Mouse (Mus musculus): Measurements from ENCODE around the gene Adam15. TPM values are rescaled to one million over a fixed set of nuclear protein-coding genes. Genes with fewer than 3 reads are reported as not detected.

Gene Adam15
- 95.1 and 111 TPM in 2 replicates for polyA plus RNA-seq (2012; rRNA removed)

- WGBS, result under 1% methylated on average over 59 of the region's 59 CpGs
- peak within 1 kb of the TSS; percentile 53 for H3K27ac ChIP-seq (ENCODE audit: insufficient read depth, low read depth, low read length)
Measured at GRCm38 (mm10) chr3:89349869-89350501, at the start of gene Adam15. Gene Adam15, minus strand, starts transcription at chr3:89349996.

DNA sequence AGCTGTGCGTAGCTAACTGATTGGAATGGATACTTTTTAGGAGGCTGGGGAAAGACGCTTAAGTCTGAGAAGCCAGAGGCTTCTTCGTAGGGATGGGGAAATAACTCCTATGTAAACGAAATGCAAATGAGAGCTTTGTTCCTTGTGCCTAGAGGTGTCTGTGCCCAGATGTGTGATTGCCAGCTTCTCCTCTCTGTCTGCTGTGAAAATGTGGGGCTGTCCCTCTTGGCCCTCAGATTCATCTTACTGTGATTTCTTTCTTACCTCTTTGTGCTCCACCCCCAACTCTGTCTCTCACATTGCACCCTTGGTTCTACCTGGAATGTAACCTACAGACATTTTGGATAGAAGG is 46.8 kb upstream of the Adam15 start:
- TF ChIP-seq CTCF (conservative IDR thresholded peaks at IDR 0.05; ENCODE audit: insufficient read depth, insufficient read length, low read depth, low read length), result no peak
- no peak for TF ChIP-seq POLR2A (IDR thresholded peaks at IDR 0.05; ENCODE audit: low read depth, low read length)
- DNase-seq, result no peak
- Histone ChIP-seq H3K4me1 (ENCODE audit: control insufficient read depth, insufficient read depth, low read length) (peaks cover 6% of the 10 kb centered on the region; the same call in 1 of the 2 replicates), H3K36me3 (ENCODE audit: control insufficient read depth, insufficient read depth, low read length) (no peaks in the 10 kb centered on the region), H3K4me3 (ENCODE audit: insufficient read depth, low read depth, low read length) (peak overlapping the region; percentile 65; the same call in 1 of the 2 replicates), H3K27ac (ENCODE audit: insufficient read depth, low read depth, low read length) (peak overlapping the region; percentile 28; the same call in 1 of the 2 replicates), H3K27me3 (replicated peaks; ENCODE audit: control insufficient read depth, insufficient read depth, low read length) (no peaks in the 10 kb centered on the region)
- WGBS, result 0% methylated on average over 4 of the region's 4 CpGs

More at GRCm38 (mm10) chr3:89349869-89350501, at the start of gene Adam15:
- peak; percentile 95 for DNase-seq
- Histone ChIP-seq H3K27me3 (replicated peaks; ENCODE audit: control insufficient read depth, insufficient read depth, low read length) (no peaks in the 10 kb centered on the region), H3K4me1 (ENCODE audit: control insufficient read depth, insufficient read depth, low read length) (peaks cover 4% of the 10 kb centered on the region; the same call in 1 of the 2 replicates), H3K4me3 (ENCODE audit: insufficient read depth, low read depth, low read length) (peak within 1 kb of the TSS; percentile 62), H3K36me3 (ENCODE audit: control insufficient read depth, insufficient read depth, low read length) (no peaks in the 10 kb centered on the region)
- TF ChIP-seq POLR2A (IDR thresholded peaks at IDR 0.05; ENCODE audit: low read depth, low read length), result no peak
- no peak for TF ChIP-seq CTCF (conservative IDR thresholded peaks at IDR 0.05; ENCODE audit: insufficient read depth, insufficient read length, low read depth, low read length)

DNA sequence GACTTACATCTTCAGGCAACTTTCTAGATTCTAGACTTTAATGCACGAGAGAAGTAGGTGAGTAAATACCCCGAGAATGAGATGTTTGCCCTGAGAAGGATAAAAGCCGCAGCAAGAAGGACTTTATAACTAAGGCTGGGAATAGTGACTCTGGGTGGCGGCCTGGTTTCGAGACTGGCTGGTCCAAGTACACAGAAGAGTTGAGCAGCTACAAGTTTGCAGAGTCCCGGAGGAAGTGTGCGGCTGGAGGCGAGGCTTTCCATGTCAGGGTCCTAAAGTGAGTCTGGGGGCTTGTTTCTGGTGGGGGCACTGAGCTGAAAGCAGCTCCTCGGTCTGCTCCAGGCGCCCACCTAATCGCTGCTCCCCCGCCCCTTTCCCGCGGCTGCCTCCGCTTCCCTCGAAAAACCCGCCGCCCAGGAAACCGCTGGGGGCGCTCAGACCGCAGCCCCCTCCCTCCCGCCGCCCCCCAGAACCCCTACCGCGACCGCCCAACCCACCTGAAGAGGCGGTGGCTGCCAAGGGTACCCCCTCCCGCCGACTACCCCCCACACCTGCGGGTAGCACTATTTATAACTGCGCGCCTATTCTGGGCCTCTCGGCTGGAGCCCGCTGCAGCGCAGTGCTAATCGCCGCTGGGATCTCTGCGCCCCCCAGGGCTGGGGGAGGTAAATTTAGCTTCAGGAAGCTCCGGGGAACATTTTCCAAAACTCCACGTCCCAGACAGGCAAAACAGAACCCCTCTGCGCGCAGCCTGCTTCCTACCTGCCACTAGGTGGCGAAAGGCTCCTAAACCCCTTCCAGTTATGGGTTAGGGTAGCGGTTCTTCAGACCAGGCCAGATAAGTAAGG is 46.2 kb upstream of the Adam15 start:
- TF ChIP-seq POLR2A (IDR thresholded peaks at IDR 0.05; ENCODE audit: low read depth, low read length), result no peak
- peak; percentile 90 for TF ChIP-seq CTCF (conservative IDR thresholded peaks at IDR 0.05; ENCODE audit: insufficient read depth, insufficient read length, low read depth, low read length)
- no peaks in the 10 kb centered on the region for H3K27me3 ChIP-seq (replicated peaks; ENCODE audit: control insufficient read depth, insufficient read depth, low read length)
- peak overlapping the region; percentile 65 for H3K4me3 ChIP-seq (ENCODE audit: insufficient read depth, low read depth, low read length)
- H3K4me1 ChIP-seq (ENCODE audit: control insufficient read depth, insufficient read depth, low read length), result peaks cover 10% of the 10 kb centered on the region; the same call in 1 of the 2 replicates
- no peaks in the 10 kb centered on the region for H3K36me3 ChIP-seq (ENCODE audit: control insufficient read depth, insufficient read depth, low read length)
- DNase-seq, result peak; percentile 82
- WGBS, result 1% methylated on average over 44 of the region's 44 CpGs
- peak overlapping the region; percentile 6 for H3K27ac ChIP-seq (ENCODE audit: insufficient read depth, low read depth, low read length)

GRCm38 (mm10) chr3:89395419-89395805 is 45.6 kb upstream of the Adam15 start:
- Histone ChIP-seq H3K27me3 (replicated peaks; ENCODE audit: control insufficient read depth, insufficient read depth, low read length) (no peaks in the 10 kb centered on the region), H3K4me1 (ENCODE audit: control insufficient read depth, insufficient read depth, low read length) (peaks cover 13% of the 10 kb centered on the region; the same call in 1 of the 2 replicates), H3K36me3 (ENCODE audit: control insufficient read depth, insufficient read depth, low read length) (no peaks in the 10 kb centered on the region), H3K4me3 (ENCODE audit: insufficient read depth, low read depth, low read length) (peak overlapping the region; percentile 65), H3K27ac (ENCODE audit: insufficient read depth, low read depth, low read length) (peak overlapping the region; percentile 93)
- peak; percentile 32 for DNase-seq
- TF ChIP-seq CTCF (conservative IDR thresholded peaks at IDR 0.05; ENCODE audit: insufficient read depth, insufficient read length, low read depth, low read length) (no peak), POLR2A (IDR thresholded peaks at IDR 0.05; ENCODE audit: low read depth, low read length) (no peak)
- 7% methylated on average over 10 of the region's 10 CpGs for WGBS

GRCm38 (mm10) chr3:89394894-89395256 is 45.1 kb upstream of the Adam15 start:
- Histone ChIP-seq H3K27me3 (replicated peaks; ENCODE audit: control insufficient read depth, insufficient read depth, low read length) (no peaks in the 10 kb centered on the region), H3K4me1 (ENCODE audit: control insufficient read depth, insufficient read depth, low read length) (peaks cover 19% of the 10 kb centered on the region), H3K36me3 (ENCODE audit: control insufficient read depth, insufficient read depth, low read length) (no peaks in the 10 kb centered on the region), H3K27ac (ENCODE audit: insufficient read depth, low read depth, low read length) (peak overlapping the region; percentile 93), H3K4me3 (ENCODE audit: insufficient read depth, low read depth, low read length) (peak overlapping the region; percentile 65)
- 1% methylated on average over 10 of the region's 12 CpGs for WGBS
- DNase-seq, result peak; percentile 95
- no peak for TF ChIP-seq CTCF (conservative IDR thresholded peaks at IDR 0.05; ENCODE audit: insufficient read depth, insufficient read length, low read depth, low read length)
- TF ChIP-seq POLR2A (IDR thresholded peaks at IDR 0.05; ENCODE audit: low read depth, low read length), result peak; percentile 26

GRCm38 (mm10) chr3:89394006-89394893 is 44.5 kb upstream of the Adam15 start, which contains the start of gene Zbtb7b:
Gene Zbtb7b, minus strand, starts transcription at chr3:89394776.
- H3K4me1 ChIP-seq (ENCODE audit: control insufficient read depth, insufficient read depth, low read length), result peaks cover 24% of the 10 kb centered on the region
- TF ChIP-seq POLR2A (IDR thresholded peaks at IDR 0.05; ENCODE audit: low read depth, low read length) (peak; percentile 22), CTCF (conservative IDR thresholded peaks at IDR 0.05; ENCODE audit: insufficient read depth, insufficient read length, low read depth, low read length) (peak; percentile 34)
- WGBS, result under 1% methylated on average over 39 of the region's 42 CpGs
- peak within 1 kb of the TSS; percentile 65 for H3K4me3 ChIP-seq (ENCODE audit: insufficient read depth, low read depth, low read length)
- H3K27me3 ChIP-seq (replicated peaks; ENCODE audit: control insufficient read depth, insufficient read depth, low read length), result no peaks in the 10 kb centered on the region
- peak within 1 kb of the TSS; percentile 97 for H3K27ac ChIP-seq (ENCODE audit: insufficient read depth, low read depth, low read length)
- peak; percentile 95 for DNase-seq
- no peaks in the 10 kb centered on the region for H3K36me3 ChIP-seq (ENCODE audit: control insufficient read depth, insufficient read depth, low read length)

Data from kidney, adult 2 months (tissue).